Mouse (Mus musculus) ES-E14 (cell line): Measurements from ENCODE around the gene Tent4a.

ENCODE experiments used
- HCFC1 ChIP-seq: IDR thresholded peaks from 2 replicates; pipeline ENCODE4 v1.6.1; 2012; ENCODE audit warnings: low read length, inconsistent platforms, borderline replicate concordance; ENCODE audit not compliant: insufficient read depth
- MAFK ChIP-seq: IDR thresholded peaks from 2 replicates; pipeline ENCODE4 v1.6.1; 2014; ENCODE audit warnings: mild to moderate bottlenecking, low read depth, low read length, inconsistent platforms; ENCODE audit not compliant: insufficient read depth
- ZC3H11A ChIP-seq: IDR thresholded peaks from 2 replicates; pipeline ENCODE4 v1.6.1; 2012; ENCODE audit warnings: low read depth, mild to moderate bottlenecking, inconsistent platforms, low read length, borderline replicate concordance

- no peak for TF ChIP-seq MAFK
- no peak for TF ChIP-seq HCFC1
- TF ChIP-seq ZC3H11A, result peak; percentile 21; the same call in 1 of the 2 replicates
These were observed 10.6 kb upstream of the Tent4a start for GRCm38 (mm10) chr13:69545019-69545418.
